Mouse (Mus musculus): ENCODE data around the gene Mgrn1. TPM values are rescaled to one million over a fixed set of nuclear protein-coding genes. Genes with fewer than 3 reads are reported as not detected.

The Mgrn1 gene
- 66.5 TPM for polyA plus RNA-seq (2017; shearing (Covaris generic))

GRCm38 (mm10) chr16:4885760-4886689 is at the start of gene Mgrn1:
Gene Mgrn1, plus strand, starts transcription at chr16:4886249.

GRCm38 (mm10) chr16:4880136-4880825 is 5.8 kb upstream of the Mgrn1 start, which contains the start of gene Ubald1:
Gene Ubald1, minus strand, starts transcription at chr16:4880315.

GRCm38 (mm10) chr16:4938461-4938860 is 52.4 kb downstream of the Mgrn1 start, which contains the start of gene Nudt16l1:
Gene Nudt16l1, plus strand, starts transcription at chr16:4938761.

GRCm38 (mm10) chr16:4963797-4964709 is 78.0 kb downstream of the Mgrn1 start, which contains the start of gene Anks3:
Gene Anks3, minus strand, starts transcription at chr16:4964205.

Other genes with a start within 250 kb of the Mgrn1 start
- gene Vasn, start 246.3 kb upstream of the Mgrn1 start, polyA plus RNA-seq (2017; shearing (Covaris generic)): 1.5 TPM
- 59.4 TPM for gene Dnaja3, start 246.3 kb upstream of the Mgrn1 start, polyA plus RNA-seq (2017; shearing (Covaris generic))
- gene Coro7, start 206.5 kb upstream of the Mgrn1 start, polyA plus RNA-seq (2017; shearing (Covaris generic)): 163 TPM
- 12.3 TPM for gene Nmral1, start 166.9 kb upstream of the Mgrn1 start, polyA plus RNA-seq (2017; shearing (Covaris generic))
- 105 TPM for gene Hmox2, start 159.9 kb upstream of the Mgrn1 start, polyA plus RNA-seq (2017; shearing (Covaris generic))
- 42.4 TPM for gene Cdip1, start 96.0 kb upstream of the Mgrn1 start, polyA plus RNA-seq (2017; shearing (Covaris generic))
- gene 4930562C15Rik, start 50.8 kb upstream of the Mgrn1 start, polyA plus RNA-seq (2017; shearing (Covaris generic)): 0.53 TPM
- 52.3 TPM for gene Ubald1, start 5.9 kb upstream of the Mgrn1 start, polyA plus RNA-seq (2017; shearing (Covaris generic))
- gene Nudt16l1, start 52.5 kb downstream of the Mgrn1 start, polyA plus RNA-seq (2017; shearing (Covaris generic)): 164 TPM
- gene Anks3, start 78.0 kb downstream of the Mgrn1 start, polyA plus RNA-seq (2017; shearing (Covaris generic)): 80.4 TPM
- gene Sept12, start 111.6 kb downstream of the Mgrn1 start, polyA plus RNA-seq (2017; shearing (Covaris generic)): not detected
- not detected for gene Smim22, start 121.0 kb downstream of the Mgrn1 start, polyA plus RNA-seq (2017; shearing (Covaris generic))
- gene Rogdi, start 127.3 kb downstream of the Mgrn1 start, polyA plus RNA-seq (2017; shearing (Covaris generic)): 18.3 TPM
- gene Glyr1, start 163.6 kb downstream of the Mgrn1 start, polyA plus RNA-seq (2017; shearing (Covaris generic)): 176 TPM
- 19.2 TPM for gene Ubn1, start 163.8 kb downstream of the Mgrn1 start, polyA plus RNA-seq (2017; shearing (Covaris generic))
- 0.20 TPM for gene Ppl, start 246.2 kb downstream of the Mgrn1 start, polyA plus RNA-seq (2017; shearing (Covaris generic))